Mouse (Mus musculus) common myeloid progenitor, adult 5-6 weeks (primary cell): ENCODE results near the gene Fbf1. TPM values are rescaled to one million over a fixed set of nuclear protein-coding genes. Genes with fewer than 3 reads are reported as not detected.
"Not testable (repeated sequence)": the region's sequence is repeated elsewhere in the genome, so short reads cannot be mapped to it uniquely, and the experiment has no call there.

ENCODE experiments used
- ATAC-seq: replicated peaks from 2 replicates; pipeline ENCODE4 v1.8.0; 2016; ENCODE audit warnings: low read depth, mild to moderate bottlenecking, moderate TSS enrichment, inconsistent platforms; ENCODE audit not compliant: poor library complexity, severe bottlenecking
- total RNA-seq: library from RNA; stranded (forward); fragments of 200-1000, 187-1606 nt; gene quantifications from 2 replicates; pipeline ENCODE4 v1.2.3, GENCODE M21; 2017

Gene Fbf1
- total RNA-seq, 1 experiment from 2014 or later, result 20.2 TPM

DNA sequence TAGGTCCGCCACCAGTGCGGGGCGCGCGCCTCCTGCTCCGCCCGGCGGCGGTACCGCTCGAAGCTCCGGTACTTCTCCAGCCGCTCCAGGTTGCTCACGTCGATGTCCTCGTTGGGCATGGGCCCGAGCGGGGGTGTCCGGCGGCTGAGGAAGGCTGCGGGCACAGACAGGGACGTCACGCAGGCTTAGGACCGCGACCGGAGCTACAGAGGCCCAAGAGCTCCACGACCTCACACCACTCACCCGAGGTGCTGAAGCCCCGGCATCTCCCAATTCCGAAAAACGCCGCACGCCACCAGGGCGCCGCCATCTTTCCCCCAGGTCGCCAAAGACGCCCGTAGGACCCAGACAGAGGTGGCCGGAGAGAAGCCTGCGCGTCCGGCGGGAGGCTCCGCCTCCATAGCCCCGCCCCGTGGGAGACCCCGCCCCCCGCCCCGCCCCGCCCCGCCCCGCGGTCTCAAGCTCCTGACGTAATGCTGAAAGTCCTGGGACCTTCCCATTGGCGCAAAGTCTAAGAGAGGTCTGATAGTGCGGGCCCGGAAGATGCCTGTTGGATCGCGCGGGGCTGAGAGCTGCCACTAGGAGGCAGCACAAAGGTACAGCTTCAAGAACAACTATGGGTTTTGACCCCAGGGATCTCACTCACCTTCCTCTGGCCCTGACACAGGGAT lies 29.4 kb downstream of the Fbf1 start, which contains the start of gene Mrpl38:
Mrpl38 (minus strand) TSS at position 401 of the 671 bp plus-strand sequence.
- ATAC-seq, result peak; percentile 94

DNA sequence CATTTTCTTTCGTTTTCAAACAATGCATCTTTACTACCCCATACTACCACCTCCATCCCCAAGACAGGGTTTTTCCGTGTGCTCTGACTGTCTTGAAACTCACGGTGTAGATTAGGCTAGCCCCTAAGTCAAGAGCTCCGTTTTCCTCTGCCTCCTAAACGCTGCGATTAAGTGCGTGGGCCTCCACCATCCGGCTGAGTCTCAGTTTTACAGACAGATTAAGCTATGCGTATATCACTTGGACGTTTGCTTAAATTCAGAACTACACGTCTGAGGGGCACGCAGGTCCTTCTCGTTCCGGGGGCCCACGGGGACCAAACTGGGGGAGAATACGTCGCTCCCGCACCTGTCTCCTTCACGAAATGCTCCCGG lies 29.9 kb downstream of the Fbf1 start:
- ATAC-seq, result no peak

DNA sequence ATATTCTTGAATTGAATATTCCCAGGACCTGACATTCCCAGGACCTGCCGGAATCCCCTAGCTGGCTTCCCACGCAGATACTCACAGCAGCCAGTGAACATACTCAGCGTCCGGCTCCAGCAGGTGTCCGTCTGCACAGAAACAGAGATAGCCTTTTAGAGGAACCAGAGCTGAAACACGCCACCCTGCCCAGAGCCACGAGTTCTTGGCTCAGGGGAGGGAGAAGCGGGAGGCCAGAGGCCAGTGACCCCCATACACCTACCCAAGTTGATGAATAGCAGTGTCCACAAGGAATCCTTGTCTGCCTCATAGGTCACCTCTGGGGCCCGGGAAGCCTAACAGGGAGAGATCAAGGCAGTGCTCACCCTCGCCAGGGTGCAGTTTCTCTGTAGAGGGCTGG lies 33.8 kb downstream of the Fbf1 start:
- no peak for ATAC-seq

DNA sequence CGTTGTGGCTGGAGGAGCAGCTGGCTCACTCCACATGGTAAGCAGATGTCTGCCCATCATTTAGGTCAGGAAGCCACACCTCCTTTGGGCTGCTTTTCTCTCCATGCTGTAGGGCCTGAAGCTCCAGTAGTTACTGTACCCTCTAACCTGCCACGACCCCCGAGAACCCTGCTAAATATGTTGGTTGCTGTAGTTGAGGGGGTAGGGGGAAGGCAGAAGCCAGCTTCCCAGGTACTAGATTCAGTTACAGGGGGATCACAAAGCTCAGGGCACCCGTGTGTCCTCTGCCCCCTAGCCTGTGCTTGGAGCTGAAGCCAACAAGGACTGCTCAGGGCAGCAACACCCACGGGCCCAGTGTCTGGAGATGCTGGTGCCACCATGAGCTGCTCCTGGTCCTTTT lies 34.5 kb downstream of the Fbf1 start:
- ATAC-seq, result no peak

DNA sequence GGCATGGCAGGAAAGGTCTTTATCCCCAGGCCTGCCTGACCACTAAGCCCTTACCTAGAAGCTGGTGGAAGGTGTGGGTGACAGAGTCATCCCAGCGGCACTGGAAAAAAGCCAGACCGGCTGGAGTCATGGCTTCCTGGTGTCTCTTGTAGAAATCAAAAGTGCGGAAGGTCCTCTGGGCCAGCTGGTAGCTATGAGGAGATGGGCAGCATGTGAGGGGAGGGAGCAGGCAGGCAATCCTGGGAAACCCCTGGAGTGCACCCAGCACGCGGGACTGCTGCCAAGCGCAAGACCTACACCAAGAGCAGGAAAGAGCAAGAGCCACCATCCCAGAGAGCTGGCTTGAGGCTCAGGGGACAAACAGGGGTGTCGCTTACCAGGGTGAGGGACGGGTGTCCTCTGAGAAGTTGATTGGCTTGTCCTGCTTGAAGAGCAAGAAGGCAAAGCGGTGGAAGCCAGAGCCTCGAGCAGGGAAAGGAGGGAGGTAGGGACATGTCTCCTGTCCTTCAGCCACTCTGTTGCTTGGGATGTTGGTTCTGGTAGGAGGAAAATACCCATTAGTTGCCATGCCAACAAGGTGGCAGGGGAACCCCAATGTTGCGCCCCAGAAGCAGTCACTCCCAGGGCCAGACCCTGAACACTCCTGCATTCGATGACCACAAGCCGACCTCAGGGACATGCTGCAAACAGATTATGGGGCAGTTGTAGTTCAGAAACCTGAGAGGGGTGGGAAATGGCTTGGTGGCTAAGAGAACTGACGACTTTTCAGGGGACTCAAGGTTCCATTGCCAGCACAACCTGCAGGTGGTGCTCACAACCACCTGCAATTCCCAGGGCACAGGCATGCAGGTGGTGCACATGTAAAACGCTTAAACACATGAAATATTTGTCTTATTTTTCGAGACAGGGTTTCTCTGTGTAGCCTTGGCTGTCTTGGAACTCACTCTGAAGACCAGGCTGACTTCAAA lies 35.3 kb downstream of the Fbf1 start:
- ATAC-seq, result no peak

DNA sequence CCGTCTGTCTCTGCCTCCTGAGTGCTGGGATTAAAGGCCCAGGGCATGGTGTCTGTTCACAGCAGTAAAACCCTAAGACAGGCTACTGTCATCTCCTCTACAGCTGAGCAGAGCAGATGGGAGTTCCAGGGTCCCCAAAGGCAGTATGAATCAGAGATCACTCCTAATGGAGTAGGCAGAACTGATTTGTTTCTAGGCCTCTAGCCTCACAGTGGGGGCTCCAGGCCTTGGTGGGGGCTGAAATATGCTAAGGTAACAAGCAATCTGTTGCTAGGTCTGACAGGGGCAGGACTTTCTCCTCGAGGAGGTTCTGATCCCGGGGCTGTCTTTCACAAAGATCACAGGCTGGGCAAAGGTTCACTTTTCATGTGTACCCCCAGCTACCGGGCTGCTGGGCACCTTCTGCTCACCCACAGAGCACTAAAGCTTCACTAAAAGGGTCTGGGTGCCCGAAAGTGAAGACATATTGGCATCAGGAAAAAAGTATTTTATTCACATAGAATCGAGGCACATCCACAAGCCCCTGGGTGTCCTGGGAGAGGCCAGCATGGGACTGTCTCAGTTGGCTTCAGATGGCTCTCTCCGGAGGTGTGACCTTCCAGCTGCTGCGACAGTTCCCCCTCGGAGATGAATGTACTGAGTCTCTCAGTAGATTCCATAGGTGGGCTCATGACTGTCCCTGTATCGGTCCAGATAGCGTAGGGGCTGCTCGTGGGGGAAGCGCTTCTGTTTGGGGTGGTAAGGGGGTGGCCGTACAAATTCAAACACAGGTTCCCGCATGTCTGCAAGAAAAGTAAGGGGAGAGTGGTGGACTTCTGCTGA lies 36.4 kb downstream of the Fbf1 start:
- no peak for ATAC-seq

DNA sequence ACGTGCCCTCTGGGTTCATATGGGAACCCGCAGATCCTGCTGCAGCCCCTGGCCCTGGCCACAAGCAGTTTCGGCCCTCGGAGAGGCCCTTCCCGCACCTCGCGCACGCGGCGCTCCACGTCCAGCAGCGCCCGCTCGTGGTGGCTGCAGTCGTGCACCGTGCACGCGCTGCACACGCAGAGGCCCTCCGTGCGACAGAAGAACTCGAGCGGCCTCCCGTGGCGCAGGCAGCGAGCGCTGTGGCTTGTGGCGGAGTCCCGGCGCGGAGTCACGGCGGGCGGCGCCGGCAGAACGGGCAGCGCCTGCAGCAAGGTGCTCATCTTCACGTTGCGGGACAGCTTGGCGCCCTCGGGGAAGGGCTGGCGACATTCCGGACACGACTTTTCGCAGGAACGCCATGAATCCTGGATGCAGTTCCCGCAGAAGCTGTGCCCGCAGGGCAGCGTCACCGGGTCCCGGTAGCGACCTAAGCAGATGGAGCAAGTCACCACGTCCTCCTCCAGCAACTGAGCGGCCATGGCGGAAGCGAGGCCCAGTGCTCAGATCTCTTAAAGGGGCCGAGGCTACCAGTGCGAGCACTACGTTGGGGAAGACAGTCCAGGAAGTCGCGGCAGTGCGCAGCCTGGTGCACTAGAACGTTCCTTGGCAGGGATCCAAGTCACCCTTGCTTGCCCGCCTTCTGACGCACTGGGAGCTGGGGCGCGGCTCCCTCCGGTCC lies 37.3 kb downstream of the Fbf1 start, which contains the start of gene Trim65:
Trim65 (minus strand) TSS at position 641 of the 718 bp plus-strand sequence.
- ATAC-seq, result peak; percentile 69

DNA sequence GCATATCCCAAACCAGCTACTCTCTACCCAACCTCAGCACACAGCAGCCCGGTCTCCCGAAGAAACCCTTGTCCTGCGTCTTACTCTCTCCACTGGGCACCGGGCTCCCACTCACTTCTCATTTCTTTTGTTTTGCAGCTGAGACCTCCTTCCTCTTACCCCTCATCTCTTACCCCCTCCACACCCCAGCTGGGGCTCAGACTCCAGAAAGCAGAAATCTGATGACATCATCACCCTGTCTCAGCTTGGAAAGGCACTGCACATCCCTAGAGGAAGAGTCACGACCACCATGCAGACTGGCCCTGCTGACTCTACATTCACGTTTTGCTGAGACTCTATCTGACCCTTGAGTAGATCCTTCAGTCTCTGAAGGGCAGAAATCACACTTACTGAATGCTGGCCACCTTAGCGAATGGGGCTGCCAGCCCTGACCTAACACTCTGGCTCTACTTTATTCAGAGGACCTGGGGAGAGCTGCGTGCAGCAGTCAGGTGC lies 37.9 kb downstream of the Fbf1 start:
- ATAC-seq, result peak; percentile 55

DNA sequence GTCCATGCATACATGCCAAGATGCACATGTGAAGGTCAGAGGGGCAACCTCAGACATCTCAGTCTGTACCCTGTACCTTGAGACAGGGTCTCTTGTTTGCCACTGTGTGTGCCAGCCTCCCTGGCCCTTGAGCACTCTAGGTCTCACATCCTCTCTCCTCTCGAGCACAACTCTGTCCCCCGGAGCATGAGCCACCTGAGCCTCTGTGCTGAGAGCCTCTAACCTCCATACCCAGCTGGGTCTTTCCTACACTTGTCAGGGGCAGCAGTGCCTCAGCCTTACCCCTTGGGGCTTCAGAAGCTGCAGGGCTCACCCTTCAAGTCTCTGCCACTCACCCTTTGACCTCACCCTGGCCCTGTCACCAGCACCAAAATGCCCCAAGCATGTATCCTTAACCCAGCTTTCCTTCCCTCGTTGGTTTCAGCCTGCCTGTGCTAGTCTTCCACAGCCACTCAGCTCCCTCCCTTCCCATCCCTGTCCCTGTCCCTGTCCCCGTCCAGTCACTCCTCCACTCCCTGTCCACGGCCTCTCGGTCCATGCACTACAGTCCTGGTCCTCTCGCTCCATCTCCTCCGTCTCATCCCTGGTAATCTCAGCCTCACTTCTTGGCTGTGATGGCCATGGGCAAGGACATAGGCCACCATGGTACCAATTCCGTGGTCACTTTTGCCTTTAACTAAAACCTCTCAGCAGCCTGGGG lies 38.7 kb downstream of the Fbf1 start:
- no peak for ATAC-seq

DNA sequence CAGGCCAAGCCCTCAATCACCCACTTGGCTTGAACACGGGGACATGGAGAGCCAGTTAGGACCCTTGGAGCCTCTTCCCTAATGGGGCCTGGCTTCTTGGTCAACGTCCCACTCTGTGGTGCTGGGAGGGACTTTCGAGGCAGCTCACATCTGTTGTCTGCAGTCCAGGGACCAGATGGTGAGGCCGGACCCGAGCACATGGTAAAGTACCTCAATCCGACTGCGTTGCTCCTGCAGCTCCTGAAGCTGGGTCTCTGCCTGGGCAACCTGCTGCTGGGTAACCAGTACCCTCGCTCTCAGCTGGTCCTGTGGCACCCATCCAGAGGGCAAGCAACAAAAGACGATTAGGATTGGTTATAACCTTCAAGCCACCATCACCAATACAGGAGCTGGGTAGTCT lies 40.0 kb downstream of the Fbf1 start:
- no peak for ATAC-seq

DNA sequence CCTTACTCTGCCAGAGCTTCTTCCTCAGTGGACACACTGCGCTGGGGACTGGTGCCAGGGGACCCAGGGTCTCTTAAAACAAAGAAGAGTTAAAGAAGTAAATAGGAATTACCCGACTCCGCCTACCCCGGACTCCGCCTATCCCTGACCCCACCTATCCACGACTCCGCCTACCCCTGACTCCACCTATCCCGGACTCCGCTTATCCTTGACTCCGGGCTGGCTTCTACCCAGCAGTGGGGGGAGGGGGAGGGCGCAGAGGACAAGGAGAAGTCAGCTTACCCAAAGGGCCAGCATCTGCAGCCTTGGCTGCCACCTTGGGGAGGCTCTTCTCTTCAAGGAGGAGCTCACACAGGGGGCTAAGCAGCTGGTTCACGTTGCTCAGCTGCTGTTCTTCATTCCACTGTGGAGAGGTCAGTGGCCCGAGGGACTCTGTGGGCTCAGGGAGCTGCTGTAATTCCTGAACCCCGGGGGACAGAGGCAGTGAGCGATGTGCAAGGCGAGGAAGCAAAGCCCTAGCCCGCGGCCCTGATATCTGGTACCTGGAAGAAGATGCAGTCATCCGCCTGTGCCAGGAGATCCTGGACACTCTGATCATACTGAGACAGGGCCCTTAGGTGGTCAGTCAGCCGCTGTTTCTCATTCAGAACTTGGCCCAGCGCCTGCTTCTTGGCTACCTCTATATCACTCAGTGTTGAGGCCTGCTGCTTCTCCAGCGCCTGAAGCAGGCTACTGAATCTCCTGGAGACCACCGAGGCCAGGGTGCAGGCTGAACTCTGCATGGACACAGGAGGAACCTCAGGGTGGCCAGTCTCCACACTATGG lies 40.6 kb downstream of the Fbf1 start, which contains the start of gene Trim47:
Trim47 (minus strand) TSS at position 55 of the 825 bp plus-strand sequence.
- ATAC-seq, result no peak

DNA sequence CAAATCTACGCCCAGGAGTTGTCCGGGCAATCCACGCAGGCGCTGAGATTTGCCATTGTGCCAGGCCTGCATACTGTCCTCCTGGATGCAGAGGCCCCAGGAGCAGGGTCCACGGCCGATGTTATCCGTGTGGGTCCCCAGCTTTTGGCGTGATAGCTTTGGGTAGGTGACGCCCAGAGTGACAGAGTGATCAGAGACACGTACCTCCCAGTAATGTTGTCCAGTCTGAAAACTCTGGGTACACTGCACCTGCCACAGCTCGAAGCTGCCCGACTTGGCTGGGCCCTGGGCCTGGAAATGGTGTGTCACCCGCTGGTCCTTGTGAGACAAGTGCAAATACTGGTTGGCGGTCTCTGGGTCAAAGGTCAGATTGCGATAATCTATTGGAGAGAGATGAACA lies 41.7 kb downstream of the Fbf1 start:
- ATAC-seq, result no peak

DNA sequence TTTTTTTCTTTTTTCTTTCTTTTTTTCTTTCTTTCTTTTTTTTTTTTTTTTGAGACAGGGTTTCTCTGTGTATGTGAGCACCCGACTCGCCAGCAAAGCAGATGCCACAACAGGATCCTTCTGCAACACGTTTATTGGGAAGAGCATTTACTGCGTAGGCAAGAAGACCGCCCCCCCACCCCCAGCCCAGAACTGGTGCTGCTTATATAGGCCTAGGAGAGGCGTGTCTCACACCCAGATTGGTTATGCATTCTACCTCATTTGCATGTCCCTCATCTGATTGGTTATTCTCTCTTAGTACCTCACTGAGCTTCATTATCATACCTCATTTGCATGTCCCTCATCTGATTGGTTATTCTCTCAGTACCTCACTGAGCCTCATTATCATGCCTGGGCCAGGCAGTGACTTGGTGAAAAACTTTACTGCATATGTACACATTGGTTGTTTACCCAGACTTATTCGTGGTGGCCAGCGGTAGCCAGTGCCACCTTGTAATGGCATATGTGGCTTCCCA lies 46.2 kb downstream of the Fbf1 start:
- not testable (repeated sequence) for ATAC-seq

DNA sequence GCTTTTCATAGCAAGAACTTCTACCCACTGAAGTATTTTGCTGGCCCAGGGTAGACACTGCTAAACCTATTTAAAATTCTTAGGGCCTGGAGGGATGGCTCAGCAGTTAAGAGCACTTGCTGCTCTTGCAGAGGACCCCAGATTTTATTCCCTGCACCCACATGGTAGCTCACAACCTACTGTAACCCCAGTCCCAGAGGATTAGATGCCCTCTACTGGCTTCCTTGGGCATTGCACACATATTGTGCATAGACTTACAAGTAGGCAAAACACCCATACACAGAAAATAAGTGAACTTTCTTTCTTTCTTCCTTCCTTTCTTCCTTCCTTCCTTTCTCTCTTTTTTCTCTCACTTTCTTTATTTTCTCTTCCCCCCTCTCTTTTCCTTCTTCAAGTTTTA lies 50.1 kb downstream of the Fbf1 start:
- ATAC-seq, result no peak

DNA sequence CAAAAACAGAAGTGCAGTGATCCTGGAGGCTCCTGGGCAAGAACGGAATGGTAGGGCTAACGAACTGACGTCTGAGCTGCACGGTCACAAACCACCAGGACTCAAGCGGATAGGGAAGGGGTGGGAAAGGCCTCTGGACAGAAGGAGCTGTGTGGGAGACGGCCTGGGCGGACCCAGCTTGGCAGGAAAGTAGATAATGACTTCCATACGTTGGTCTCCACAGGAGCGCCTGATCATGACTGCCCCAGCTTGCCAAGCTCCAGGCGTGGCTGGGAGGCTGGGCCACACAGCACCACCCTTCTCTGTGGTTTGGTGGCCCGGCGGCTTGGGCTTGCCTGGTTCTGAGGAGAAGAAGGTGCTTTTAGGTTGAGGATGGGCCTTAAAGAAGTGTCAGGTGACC lies 50.7 kb downstream of the Fbf1 start:
- 0 out of 2 replicates have a peak, but pooled peaks have one; percentile 25 for ATAC-seq

DNA sequence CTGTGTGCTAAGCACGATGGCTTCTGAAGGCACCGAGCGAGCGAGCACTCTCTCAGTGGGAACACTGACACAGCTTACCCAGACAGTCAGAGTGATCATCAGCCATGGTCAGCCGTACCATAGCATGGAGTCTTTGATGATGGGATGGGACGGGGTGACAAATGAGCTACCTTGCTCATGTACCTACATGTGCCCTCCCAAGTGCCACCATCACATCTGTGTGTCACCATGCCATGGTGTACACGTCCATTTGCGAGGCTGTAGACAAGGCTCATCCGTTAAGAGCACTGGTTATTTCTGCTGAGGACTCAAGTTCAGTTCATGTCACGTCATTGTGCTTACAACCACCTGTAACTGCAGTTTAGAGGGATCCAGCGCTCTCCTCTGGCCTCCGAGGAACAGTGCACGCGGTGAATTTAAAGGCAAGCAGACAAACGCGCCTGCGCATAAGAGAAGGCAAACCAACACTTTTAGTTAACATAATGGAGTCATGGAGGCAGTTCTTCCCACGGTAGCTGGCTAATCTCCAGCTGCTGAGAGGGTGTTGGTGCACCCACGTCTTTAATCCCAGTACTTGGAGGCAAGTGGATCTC lies 56.3 kb downstream of the Fbf1 start:
- no peak for ATAC-seq

DNA sequence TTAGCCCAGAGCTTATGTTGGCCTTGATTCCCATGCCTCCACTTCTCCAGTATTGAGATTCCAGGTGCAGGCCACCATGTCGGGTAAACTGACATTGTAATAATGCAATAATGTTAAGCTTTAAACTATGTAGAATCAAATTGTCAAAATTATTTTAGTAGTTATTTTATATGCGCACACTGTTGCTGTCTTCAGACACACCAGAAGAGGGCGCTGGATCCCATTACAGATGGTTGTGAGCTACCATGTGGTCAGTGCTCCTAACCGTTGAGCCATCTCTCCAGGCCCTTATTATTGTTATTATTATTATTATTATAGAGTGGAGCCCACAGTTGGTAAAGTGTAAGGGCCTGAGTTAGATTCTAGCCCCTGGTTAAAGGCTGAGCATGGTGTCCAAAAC lies 56.9 kb downstream of the Fbf1 start:
- no peak for ATAC-seq
